Mouse (Mus musculus): Measurements from ENCODE around the gene Rps6kb1. TPM values are rescaled to one million over a fixed set of nuclear protein-coding genes. Genes with fewer than 3 reads are reported as not detected.

Rps6kb1 gene
- total RNA-seq, 2 experiments from 2014 or later, result 49.8 to 52.9 TPM

- no peak for DNase-seq (ENCODE audit: low spot score in 2 of 2)
Observed at GRCm38 (mm10) chr11:86581250-86581753, 36.7 kb upstream of the Rps6kb1 start.

GRCm38 (mm10) chr11:86580319-86581113, 35.9 kb upstream of the Rps6kb1 start:
- no peak for DNase-seq (ENCODE audit: low spot score in 2 of 2)

- DNase-seq (ENCODE audit: low spot score in 2 of 2), result no peak
Observed at GRCm38 (mm10) chr11:86579731-86580318, 35.2 kb upstream of the Rps6kb1 start.

DNA sequence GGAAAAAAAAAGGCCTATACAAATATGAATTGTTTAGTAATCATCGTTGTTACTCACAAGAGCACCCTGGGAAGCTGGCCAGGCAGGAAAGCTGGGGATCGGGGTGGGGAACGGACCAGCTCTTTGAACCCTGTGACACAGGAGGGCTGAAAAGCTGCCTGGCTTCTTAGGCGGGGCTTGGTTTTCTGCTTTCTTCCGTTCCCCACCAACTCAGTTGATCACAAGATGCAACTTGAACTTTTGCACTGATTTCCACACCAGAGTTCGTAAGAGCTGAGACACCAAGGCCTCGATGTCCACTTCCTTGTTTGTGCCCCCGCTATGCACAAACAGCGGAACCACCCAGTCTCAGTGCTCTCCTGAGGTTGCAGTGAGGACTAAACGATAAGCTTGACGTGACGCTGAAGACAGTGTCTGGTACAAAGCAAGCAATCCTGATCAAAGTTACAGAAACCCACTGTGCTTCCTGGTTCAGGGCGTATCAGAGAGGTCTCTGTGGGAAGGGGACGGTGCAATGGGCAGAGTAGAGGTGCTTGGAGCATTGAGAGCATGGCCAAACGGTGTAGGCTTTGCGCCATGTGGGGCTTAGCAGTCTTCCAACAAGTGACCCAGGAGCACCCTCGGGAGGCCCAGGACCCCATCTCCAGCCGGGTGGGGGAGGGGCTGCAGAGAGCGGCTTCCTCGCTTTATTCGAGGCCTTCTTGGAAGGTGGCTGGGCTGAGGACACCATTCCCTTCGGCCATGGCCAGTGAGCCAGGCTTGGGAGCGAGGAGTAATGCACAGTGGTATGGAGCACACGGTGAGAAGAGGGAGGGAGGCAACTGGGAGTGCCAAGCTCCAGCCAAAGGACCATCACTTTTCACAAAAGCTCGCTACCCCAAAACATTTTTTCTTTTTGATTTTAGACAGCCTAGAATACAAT, 34.5 kb upstream of the Rps6kb1 start:
- no peak for DNase-seq (ENCODE audit: low spot score in 2 of 2)

DNA sequence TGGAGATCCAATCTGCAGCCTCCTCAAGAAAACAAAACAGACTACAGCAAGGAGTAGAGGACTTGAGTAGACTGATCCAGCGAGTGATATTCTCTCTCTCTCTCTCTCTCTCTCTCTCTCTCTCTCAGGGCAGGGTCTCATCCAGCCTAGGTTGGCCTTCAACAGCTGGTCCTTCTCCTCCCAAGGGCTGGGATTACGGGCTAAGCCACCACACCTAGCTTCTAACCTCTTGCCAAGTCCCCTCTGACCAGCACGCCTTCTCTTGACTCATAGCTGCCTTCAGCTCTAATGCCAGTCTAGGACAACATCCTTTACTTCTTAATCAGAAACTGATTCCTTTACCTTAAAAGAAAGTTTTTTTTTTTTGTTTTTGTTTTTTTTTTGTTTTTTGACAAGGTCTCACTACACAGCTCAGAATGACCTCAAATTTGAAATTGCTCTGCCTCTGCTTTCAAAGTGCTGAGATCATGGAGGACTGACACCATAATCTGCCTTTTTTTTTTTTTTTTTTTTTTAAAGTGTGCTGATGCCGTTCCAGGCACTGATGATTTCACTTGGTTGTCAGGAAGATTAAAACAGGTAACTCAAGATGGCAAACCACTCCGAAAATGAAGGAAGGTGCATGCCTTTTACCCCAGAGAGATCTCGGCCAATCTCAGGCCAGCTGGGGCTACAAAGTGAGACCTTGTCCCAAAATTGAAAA, 33.7 kb upstream of the Rps6kb1 start:
- no peak for DNase-seq (ENCODE audit: low spot score in 2 of 2)

- no peak for DNase-seq (ENCODE audit: low spot score in 2 of 2)
Observed at GRCm38 (mm10) chr11:86577231-86577630, 32.6 kb upstream of the Rps6kb1 start.

DNA sequence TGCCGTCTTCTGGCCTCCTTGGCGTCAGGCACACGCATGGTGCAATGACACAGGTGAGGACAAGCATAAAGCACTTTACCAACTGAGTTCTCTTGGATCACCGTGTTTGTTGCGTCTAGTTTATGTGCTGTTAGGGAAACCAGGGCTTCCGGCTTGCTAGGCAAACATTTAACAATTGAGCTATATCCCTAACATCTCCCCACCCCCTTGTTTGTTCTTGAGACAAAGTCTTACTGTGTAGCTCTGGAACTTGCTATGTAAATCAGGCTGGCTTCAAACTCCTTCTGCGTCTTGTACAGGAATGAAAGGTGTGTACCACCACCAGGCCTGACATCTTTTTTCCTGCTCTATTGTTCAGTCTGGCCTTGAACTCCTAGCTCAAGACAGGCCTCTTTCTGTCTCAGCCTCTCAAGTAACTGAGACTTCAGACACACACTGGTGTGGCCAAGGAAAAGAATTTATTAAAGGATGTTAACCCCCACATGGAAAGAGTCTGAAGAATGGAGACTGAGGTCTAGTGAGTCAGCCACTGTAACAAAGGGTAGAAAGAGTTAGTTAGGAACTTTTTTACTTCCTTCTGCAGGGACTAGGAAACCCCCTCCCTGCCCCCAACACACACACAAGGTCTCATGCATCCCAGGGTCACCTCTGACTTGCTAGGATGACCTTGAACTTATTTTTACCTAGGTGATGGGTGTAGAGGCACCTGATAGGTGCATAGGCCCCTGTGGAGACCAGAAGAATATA, 31.2 kb upstream of the Rps6kb1 start:
- no peak for DNase-seq (ENCODE audit: low spot score in 2 of 2)

DNA sequence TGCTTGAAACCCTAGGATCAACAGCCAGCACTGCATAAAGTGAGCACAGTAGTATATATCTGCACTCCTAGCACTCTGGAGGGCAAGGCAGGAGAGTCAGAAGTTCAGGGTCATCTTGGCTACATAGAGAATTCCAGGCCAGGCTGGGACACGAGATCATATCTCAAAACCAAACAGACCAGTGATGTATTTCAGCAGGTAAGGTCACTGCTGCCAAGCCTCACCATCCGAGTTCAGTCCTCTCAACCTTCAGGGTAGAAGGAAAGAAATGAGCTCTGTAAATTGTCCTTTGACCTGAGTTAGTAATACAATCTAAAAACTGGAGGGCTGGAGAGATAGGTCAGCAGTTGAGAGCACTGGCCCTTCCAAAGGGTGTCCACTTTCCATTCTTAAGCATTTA, 29.8 kb upstream of the Rps6kb1 start:
- DNase-seq (ENCODE audit: low spot score in 2 of 2), result no peak

- no peak for DNase-seq (ENCODE audit: low spot score in 2 of 2)
Observed at GRCm38 (mm10) chr11:86573646-86574231, 29.1 kb upstream of the Rps6kb1 start.

- DNase-seq (ENCODE audit: low spot score in 2 of 2), result no peak
Observed at GRCm38 (mm10) chr11:86572623-86573022, 28.0 kb upstream of the Rps6kb1 start.

GRCm38 (mm10) chr11:86571871-86572270, 27.3 kb upstream of the Rps6kb1 start:
- DNase-seq (ENCODE audit: low spot score in 2 of 2), result no peak

DNA sequence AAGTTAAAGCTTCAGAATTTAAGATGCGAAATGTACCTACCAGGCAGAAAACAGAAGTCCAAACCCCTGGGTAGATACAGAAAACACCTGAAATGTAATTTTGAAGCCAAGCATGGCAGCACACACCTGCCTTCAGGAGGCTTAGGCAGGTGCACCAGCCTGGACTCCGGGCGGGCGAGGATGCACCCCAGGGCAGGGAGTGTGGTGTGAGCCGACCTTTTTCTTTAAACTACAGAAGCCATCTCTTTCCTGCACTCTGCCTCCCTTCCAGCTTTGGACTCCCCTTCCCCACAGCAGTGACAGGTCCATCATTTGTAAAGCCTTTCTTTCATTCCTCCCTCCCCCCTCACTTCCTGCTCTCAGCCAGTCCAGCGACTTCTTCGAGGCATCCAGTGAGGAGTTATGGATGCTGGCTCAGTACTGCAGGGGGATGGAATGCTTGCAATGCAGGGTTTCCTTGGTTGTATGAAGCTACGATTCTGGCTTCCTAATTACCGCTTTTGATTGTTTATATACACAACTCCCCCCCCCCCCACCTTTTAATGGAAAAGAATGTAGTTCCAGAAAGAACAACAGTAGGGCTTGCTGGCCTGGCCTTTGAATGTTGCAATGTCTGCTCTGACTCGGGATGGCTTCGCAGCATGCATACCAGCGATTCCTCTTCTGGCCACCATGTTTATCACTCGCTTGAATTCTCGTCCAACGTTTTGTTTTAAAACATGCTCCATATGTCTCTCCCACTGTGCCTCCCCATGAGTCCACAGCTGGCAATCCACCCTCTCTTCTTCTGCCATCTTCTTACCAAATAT, 26.6 kb upstream of the Rps6kb1 start:
- DNase-seq (ENCODE audit: low spot score in 2 of 2), result no peak

GRCm38 (mm10) chr11:86570261-86570746, 25.7 kb upstream of the Rps6kb1 start:
- DNase-seq (ENCODE audit: low spot score in 2 of 2), result no peak

DNA sequence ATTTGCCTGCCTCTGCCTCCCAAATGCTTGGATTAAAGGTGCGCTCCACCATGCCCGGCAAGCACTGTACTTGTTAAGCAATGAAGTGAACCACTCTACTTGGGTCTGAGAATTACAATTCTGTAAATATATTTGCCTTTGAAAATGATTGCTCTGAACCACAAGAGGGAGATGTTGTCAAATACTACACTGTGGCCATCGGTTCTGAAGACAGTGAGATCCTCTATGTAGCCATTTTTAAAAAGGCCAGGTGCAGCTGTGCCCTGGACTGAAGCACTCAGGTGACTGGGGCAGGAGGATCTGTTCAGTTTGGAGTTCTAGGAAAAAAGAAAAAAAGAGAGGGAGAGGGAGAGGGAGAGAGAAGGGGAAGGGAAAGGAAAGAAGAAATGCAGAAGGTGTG, 23.8 kb upstream of the Rps6kb1 start:
- no peak for DNase-seq (ENCODE audit: low spot score in 2 of 2)

DNA sequence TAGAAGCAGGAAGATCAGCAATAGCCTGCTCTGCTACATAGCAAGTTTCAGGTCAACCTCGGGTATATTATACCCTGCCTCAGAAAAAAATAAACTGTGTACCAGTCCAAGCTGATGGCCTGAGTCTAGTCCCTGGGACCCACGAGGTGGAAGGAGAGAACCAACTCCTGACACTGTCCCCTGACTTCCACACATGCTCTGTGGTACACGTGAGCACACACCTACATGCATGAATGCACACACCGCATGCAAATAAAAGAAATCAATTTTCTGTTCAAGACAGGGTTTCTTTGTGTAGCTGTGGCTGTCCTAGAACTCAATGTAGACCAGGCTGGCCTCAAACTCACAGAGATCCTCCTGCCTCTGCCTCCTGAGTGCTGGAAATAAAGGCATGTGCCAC, 13.7 kb upstream of the Rps6kb1 start:
- DNase-seq (ENCODE audit: low spot score in 2 of 2), result no peak

- no peak for DNase-seq (ENCODE audit: low spot score in 2 of 2)
Observed at GRCm38 (mm10) chr11:86553525-86553924, 8.9 kb upstream of the Rps6kb1 start.

GRCm38 (mm10) chr11:86547412-86547811, 2.8 kb upstream of the Rps6kb1 start:
- DNase-seq (ENCODE audit: low spot score in 2 of 2), result no peak

DNA sequence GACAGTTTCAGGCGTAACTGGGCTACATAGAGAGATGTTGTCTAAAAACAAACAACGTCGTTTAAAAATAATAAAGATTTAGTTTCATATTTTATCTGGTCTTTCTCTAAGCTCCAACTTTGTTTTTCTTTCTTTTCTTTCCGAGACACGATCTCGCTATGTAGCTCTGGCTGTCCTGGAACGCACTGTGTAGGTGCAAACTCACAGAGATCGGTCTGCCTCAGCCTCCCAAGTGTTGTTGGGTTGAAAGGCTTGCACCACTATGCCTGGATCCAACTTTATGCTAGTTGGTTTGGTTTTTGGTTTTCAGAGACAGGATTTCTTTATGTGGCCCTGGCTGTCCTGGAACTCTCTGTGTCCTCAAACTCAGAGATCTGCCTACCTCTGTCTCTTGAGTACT, 951 bp upstream of the Rps6kb1 start:
- DNase-seq (ENCODE audit: low spot score in 2 of 2), result no peak

Measured in layer of hippocampus, postnatal 10 days (tissue).